Mouse (Mus musculus) heart, embryonic 15.5 days (tissue): ENCODE data around the gene Adra2c. TPM values are rescaled to one million over a fixed set of nuclear protein-coding genes. Genes with fewer than 3 reads are reported as not detected.
A peak's percentile ranks its signal among the peaks of the same experiment; 100 is the strongest.

ENCODE experiments used
- ATAC-seq: fragments of 200-750 bp; cut with Nextera tagmentation; replicated peaks from 2 replicates; pipeline ENCODE4 v1.8.0; 2017; ENCODE audit warnings: low read depth, moderate TSS enrichment; ENCODE audit not compliant: insufficient number of reproducible peaks, insufficient read depth, low FRiP score
- H3K27ac ChIP-seq: fragments of 300-500 bp; sonication (generic); 2 replicates; pipeline ENCODE4 v1.5.1; 2015; ENCODE audit warnings: mild to moderate bottlenecking, inconsistent platforms
- H3K27me3 ChIP-seq: fragments of 300-500 bp; sonication (generic); 2 replicates; pipeline ENCODE4 v1.6.1; 2015; ENCODE audit warnings: inconsistent platforms
- H3K36me3 ChIP-seq: fragments of 300-500 bp; sonication (generic); 2 replicates; pipeline ENCODE4 v1.6.1; 2015; ENCODE audit warnings: mild to moderate bottlenecking, inconsistent platforms
- H3K4me1 ChIP-seq: fragments of 300-500 bp; sonication (generic); replicated peaks from 2 replicates; pipeline ENCODE4 v1.6.1; 2015; ENCODE audit warnings: inconsistent platforms
- H3K4me2 ChIP-seq: fragments of 300-500 bp; sonication (generic); 2 replicates; pipeline ENCODE4 v1.6.1; 2015; ENCODE audit warnings: inconsistent platforms, mild to moderate bottlenecking, moderate library complexity
- H3K4me3 ChIP-seq: fragments of 300-500 bp; sonication (generic); 2 replicates; pipeline ENCODE4 v1.5.1; 2015; ENCODE audit warnings: mild to moderate bottlenecking, inconsistent platforms
- H3K9ac ChIP-seq: fragments of 300-500 bp; sonication (generic); 2 replicates; pipeline ENCODE4 v1.6.1; 2015; ENCODE audit warnings: mild to moderate bottlenecking, inconsistent platforms
- H3K9me3 ChIP-seq: fragments of 300-500 bp; sonication (generic); replicated peaks from 2 replicates; pipeline ENCODE4 v1.6.1; 2016; ENCODE audit warnings: inconsistent platforms
- WGBS: fragments of 180-500 bp; shearing (Covaris S2); methylation state at CpG from one replicate; pipeline ENCODE4 v1.1.7; 2015; ENCODE audit warnings: mixed read lengths; 5-methylcytosine and 5-hydroxymethylcytosine counted together
- polyA plus RNA-seq: library from polyadenylated mRNA; unstranded; fragments of >200 nt; fragmentation: Nextera tagmentation; extraction: Ambion mirVana; gene quantifications from 2 replicates; pipeline ENCODE4 v1.2.1, GENCODE M21; 2015

The Adra2c gene
- polyA plus RNA-seq, 1 experiment from 2014 or later, result not detected

- Histone ChIP-seq H3K9me3 (no peaks in the 10 kb centered on the region), H3K4me3 (no peak overlapping the region), H3K4me1 (peaks cover 11% of the 10 kb centered on the region), H3K36me3 (no peaks in the 10 kb centered on the region), H3K4me2 (no peak overlapping the region), H3K9ac (no peak overlapping the region), H3K27me3 (peaks cover 67% of the 10 kb centered on the region), H3K27ac (no peak overlapping the region)
- no peak for ATAC-seq
- 76% methylated on average over 5 of the region's 5 CpGs for WGBS
Observed at GRCm38 (mm10) chr5:35311738-35312250, 33.7 kb downstream of the Adra2c start.

GRCm38 (mm10) chr5:35313231-35313821 is 35.2 kb downstream of the Adra2c start:
- H3K27ac ChIP-seq, result no peak overlapping the region
- H3K4me1 ChIP-seq, result peaks cover 11% of the 10 kb centered on the region
- peak overlapping the region; percentile 32 for H3K4me3 ChIP-seq
- H3K36me3 ChIP-seq, result no peaks in the 10 kb centered on the region
- no peaks in the 10 kb centered on the region for H3K9me3 ChIP-seq
- under 1% methylated on average over 21 of the region's 21 CpGs for WGBS
- peak overlapping the region; percentile 61 for H3K4me2 ChIP-seq
- no peak overlapping the region for H3K9ac ChIP-seq
- H3K27me3 ChIP-seq, result peaks cover 82% of the 10 kb centered on the region
- ATAC-seq, result no peak

- Histone ChIP-seq H3K4me2 (peak overlapping the region; percentile 61), H3K9me3 (no peaks in the 10 kb centered on the region), H3K27me3 (peaks cover 83% of the 10 kb centered on the region), H3K4me1 (peaks cover 11% of the 10 kb centered on the region), H3K4me3 (peak overlapping the region; percentile 32), H3K27ac (no peak overlapping the region), H3K36me3 (no peaks in the 10 kb centered on the region), H3K9ac (no peak overlapping the region)
- no peak for ATAC-seq
- WGBS, result 18% methylated on average over 18 of the region's 18 CpGs
Observed at GRCm38 (mm10) chr5:35313826-35314586, 35.9 kb downstream of the Adra2c start.

- 25% methylated on average over 3 of the region's 3 CpGs for WGBS
- Histone ChIP-seq H3K4me1 (peaks cover 11% of the 10 kb centered on the region), H3K27ac (no peak overlapping the region), H3K9ac (no peak overlapping the region), H3K27me3 (peaks cover 87% of the 10 kb centered on the region), H3K36me3 (no peaks in the 10 kb centered on the region), H3K4me2 (no peak overlapping the region), H3K4me3 (no peak overlapping the region), H3K9me3 (no peaks in the 10 kb centered on the region)
- no peak for ATAC-seq
Observed at GRCm38 (mm10) chr5:35314629-35315028, 36.5 kb downstream of the Adra2c start.

GRCm38 (mm10) chr5:35315204-35315603 is 37.1 kb downstream of the Adra2c start:
- no peaks in the 10 kb centered on the region for H3K36me3 ChIP-seq
- H3K9ac ChIP-seq, result no peak overlapping the region
- no peaks in the 10 kb centered on the region for H3K9me3 ChIP-seq
- H3K27ac ChIP-seq, result no peak overlapping the region
- peaks cover 88% of the 10 kb centered on the region for H3K27me3 ChIP-seq
- no peak for ATAC-seq
- H3K4me1 ChIP-seq, result peaks cover 11% of the 10 kb centered on the region
- no peak overlapping the region for H3K4me2 ChIP-seq
- 72% methylated on average over 3 of the region's 3 CpGs for WGBS
- H3K4me3 ChIP-seq, result no peak overlapping the region

- Histone ChIP-seq H3K9ac (no peak overlapping the region), H3K4me1 (peaks cover 7% of the 10 kb centered on the region), H3K36me3 (no peaks in the 10 kb centered on the region), H3K4me3 (no peak overlapping the region), H3K27me3 (peaks cover 40% of the 10 kb centered on the region), H3K9me3 (no peaks in the 10 kb centered on the region), H3K4me2 (no peak overlapping the region), H3K27ac (no peak overlapping the region)
- WGBS, result 60% methylated on average over 2 of the region's 2 CpGs
- ATAC-seq, result no peak
Observed at GRCm38 (mm10) chr5:35320650-35321049, 42.5 kb downstream of the Adra2c start.

- H3K4me3 ChIP-seq, result no peak overlapping the region
- ATAC-seq, result no peak
- WGBS, result 62% methylated on average over 4 of the region's 4 CpGs
- no peaks in the 10 kb centered on the region for H3K36me3 ChIP-seq
- peaks cover 36% of the 10 kb centered on the region; the same call in 1 of the 2 replicates for H3K27me3 ChIP-seq
- H3K9ac ChIP-seq, result no peak overlapping the region
- no peaks in the 10 kb centered on the region for H3K4me1 ChIP-seq
- no peaks in the 10 kb centered on the region for H3K9me3 ChIP-seq
- no peak overlapping the region for H3K4me2 ChIP-seq
- H3K27ac ChIP-seq, result no peak overlapping the region
Observed at GRCm38 (mm10) chr5:35330822-35331221, 52.7 kb downstream of the Adra2c start.

Other genes starting within 250 kb of the Adra2c start
- gene Hgfac, start 236.8 kb upstream of the Adra2c start, polyA plus RNA-seq, result 0.48 and 1.9 TPM in 2 replicates
- gene Dok7, start 221.6 kb upstream of the Adra2c start, polyA plus RNA-seq, result 11.3 and 12.9 TPM in 2 replicates
- gene Lrpap1, start 172.6 kb upstream of the Adra2c start, polyA plus RNA-seq, result 92.4 and 118 TPM in 2 replicates
- gene Hmx1, start 110.8 kb downstream of the Adra2c start, polyA plus RNA-seq, result 0.90 TPM in 1 of 2 replicates, not detected in the other
- gene Cpz, start 247.4 kb downstream of the Adra2c start, polyA plus RNA-seq, result 7.4 and 11.5 TPM in 2 replicates